Mouse (Mus musculus): ENCODE measurements around the gene Mgam.
"Not testable (repeated sequence)": the region's sequence is repeated elsewhere in the genome, so short reads cannot be mapped to it uniquely, and the experiment has no call there.

The Mgam gene

DNA sequence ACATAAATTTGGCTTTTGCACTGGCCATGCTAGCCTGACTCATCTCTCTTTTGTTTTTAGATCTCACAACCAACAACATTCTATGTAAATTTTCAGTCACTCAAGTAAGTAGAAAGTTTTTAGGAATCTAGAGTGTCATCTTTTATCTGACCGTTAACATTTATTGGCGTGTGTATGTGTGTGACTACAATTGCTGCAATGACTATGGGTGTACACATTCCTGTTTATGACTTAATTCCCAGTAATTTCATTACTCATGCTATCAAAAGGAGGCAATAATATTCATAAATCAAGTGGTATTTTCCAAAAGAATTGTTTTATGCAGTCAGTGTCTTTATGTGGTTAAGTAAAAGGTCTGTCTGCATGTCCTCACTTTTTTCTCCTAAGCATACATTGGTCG lies 110.9 kb downstream of the Mgam start:
- no peak for DNase-seq

GRCm38 (mm10) chr6:40749030-40749429 lies 120.4 kb downstream of the Mgam start:
- not testable (repeated sequence) for DNase-seq

DNA sequence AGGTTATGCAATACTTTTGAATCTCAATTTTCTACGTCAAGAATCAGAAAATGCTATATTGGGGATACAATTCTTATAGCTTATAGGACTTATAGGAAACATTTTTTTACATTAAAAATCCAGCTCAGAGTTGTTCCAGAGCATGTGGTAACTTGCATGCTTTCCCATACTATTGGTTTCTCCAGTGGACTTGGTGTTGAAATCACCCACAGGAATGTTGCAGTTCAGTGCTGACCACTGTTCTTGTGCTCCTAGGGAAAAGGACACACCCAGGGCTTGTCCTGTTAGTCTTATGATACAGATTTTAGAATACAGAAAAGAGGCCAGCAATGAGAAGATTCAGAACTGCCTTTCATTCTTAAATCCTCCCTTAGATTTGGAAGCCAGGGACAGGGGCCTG lies 127.3 kb downstream of the Mgam start:
- DNase-seq, result no peak

DNA sequence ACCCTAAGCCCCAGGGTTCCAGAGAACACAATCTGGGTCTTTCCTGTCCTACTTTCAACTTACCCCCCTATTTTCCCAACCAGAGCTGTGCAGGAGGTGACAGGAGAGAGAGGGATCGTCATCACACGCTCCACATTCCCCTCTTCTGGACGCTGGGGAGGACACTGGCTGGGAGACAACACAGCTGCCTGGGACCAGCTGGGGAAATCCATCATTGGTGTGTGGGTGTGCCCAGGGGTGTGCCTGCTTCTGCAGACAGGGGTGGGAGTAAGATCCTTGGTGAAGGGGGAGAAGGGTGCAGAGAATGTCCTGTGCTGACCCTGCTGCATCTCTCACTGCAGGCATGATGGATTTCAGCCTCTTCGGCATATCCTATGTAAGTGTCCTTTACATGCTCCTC lies 128.7 kb downstream of the Mgam start:
- not testable (repeated sequence) for DNase-seq

- no peak for DNase-seq
Observed at GRCm38 (mm10) chr6:40774656-40775055, 146.0 kb downstream of the Mgam start.

DNA sequence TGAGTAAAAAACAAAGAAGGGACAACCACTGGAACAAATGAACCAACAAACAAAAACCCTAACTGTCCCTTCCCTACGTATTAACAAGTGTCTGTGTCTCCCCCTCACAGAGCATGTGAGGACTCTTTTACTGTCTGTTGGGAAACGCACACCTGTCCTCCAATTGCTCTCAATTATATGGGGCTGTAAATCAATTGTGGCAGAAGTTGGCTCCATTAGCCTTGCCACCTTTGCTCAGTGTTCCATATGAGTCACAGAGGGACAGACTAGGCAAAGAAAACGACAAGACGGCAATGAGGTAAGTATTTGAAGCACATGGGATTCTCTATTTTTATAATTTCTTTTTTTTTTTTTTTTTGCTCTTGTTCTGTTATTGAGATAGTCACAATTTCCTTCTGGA lies 149.8 kb downstream of the Mgam start:
- DNase-seq, result no peak

DNA sequence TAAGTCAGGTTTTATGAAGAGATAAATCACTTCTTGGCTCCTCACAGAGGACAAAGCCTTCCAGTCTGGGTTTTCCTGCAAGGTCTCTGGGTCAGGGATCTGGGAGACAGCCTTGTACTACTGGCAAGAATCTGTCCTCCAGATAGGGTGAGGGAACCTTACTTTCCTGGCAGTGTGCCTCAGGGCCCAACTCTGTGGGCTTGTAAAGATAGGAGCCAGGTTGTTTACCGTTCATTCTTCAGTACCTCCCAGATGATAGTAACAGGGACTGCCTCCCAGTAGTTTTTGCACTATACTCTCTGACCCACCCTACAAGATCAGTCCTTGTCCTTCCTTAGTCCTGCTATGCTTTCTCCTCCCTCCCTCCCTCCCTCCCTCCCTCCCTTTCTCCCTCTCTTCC lies 155.0 kb downstream of the Mgam start:
- DNase-seq, result no peak

GRCm38 (mm10) chr6:40784378-40784777 lies 155.7 kb downstream of the Mgam start:
- no peak for DNase-seq

DNA sequence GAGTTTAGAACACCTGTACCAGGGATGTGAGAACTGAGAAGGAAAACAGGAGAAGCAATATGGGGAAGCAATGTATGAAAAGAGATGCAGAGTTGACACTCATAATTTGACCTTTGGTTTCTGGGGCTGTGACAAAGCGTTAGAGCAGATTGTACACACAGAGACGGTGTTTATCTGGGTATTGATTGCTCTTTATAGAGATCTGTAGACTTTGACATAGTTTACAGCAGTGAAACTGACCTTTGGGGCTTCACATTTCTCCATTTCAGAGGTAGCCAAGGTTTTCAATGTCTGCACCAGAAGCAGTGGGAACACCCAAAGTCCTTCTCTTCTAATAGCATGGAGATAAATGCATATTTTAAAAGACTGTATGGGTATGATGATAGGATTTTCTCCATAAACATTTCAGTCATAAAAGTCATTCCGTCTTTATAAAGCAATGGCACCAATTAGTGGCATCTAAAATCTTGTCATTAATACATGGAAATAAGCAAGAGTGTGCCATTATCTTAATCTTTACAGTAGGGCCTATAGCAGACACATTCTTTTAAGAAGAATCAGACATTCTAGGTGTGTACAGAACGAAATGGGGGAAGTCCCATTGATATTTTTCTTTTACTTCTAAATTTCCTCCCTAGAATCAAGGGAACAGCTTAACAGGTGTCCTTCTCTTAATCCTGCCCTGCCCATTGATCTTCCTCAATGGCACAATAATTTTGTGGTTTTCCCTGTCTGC lies 166.6 kb downstream of the Mgam start:
- no peak for DNase-seq

DNA sequence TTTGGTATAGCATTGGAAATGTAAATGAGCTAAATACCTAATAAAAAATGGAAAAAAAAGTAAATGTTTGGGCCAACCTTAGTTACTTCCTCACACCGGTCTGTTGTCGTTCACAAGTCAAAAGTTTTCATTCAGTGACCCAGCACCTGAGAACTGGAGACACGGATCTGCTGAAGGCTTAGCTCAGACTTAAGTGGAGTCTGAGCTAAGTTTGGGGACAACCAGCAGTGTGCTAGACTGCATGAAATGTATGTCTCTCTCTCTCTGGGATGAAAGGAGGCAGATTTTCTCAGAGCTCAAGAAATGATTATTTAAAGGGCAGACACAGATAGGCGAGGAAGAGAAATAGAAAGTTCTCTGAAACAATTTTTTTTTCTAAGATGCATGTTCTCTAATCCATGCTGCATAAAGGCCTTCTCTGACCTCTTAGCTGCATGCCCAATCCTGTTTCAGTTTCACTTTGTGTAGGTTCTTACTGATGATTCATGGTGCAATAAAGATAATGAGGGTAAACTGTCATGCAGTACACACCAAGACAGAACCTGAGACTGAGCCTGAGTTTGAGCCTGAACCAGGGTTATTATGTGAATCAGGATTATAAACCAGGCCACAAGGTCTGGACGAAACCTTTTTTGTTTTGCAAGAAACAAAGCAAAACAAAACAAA lies 189.7 kb downstream of the Mgam start:
- DNase-seq, result no peak
